Mouse (Mus musculus): Measurements from ENCODE around the gene Terb2.

The Terb2 gene

GRCm38 (mm10) chr2:122186106-122186505, at the start of gene Terb2, which contains the start of gene Patl2:
Terb2 (plus strand) TSS chr2:122186272.
Patl2 (minus strand) TSS chr2:122186189.
- no peak for DNase-seq (ENCODE audit: low read depth, low spot score)

- no peak for DNase-seq (ENCODE audit: low read depth, low spot score)
Measured at GRCm38 (mm10) chr2:122137839-122138465, 48.1 kb upstream of the Terb2 start.

GRCm38 (mm10) chr2:122140815-122141214, 45.3 kb upstream of the Terb2 start:
- no peak for DNase-seq (ENCODE audit: low read depth, low spot score)

GRCm38 (mm10) chr2:122141332-122141967, 44.6 kb upstream of the Terb2 start:
- no peak for DNase-seq (ENCODE audit: low read depth, low spot score)

- DNase-seq (ENCODE audit: low read depth, low spot score), result no peak
Measured at GRCm38 (mm10) chr2:122143111-122143510, 43.0 kb upstream of the Terb2 start.

GRCm38 (mm10) chr2:122145756-122146155, 40.3 kb upstream of the Terb2 start:
- DNase-seq (ENCODE audit: low read depth, low spot score), result no peak

- no peak for DNase-seq (ENCODE audit: low read depth, low spot score)
Measured at GRCm38 (mm10) chr2:122146687-122147086, 39.4 kb upstream of the Terb2 start.

- peak; percentile 81 for DNase-seq (ENCODE audit: low read depth, low spot score)
Measured at GRCm38 (mm10) chr2:122147508-122148241, 38.4 kb upstream of the Terb2 start, which contains the start of gene B2m. B2m (plus strand) TSS chr2:122147686.

GRCm38 (mm10) chr2:122148242-122148917, 37.7 kb upstream of the Terb2 start:
- DNase-seq (ENCODE audit: low read depth, low spot score), result no peak

GRCm38 (mm10) chr2:122149316-122149715, 36.8 kb upstream of the Terb2 start:
- no peak for DNase-seq (ENCODE audit: low read depth, low spot score)

GRCm38 (mm10) chr2:122149716-122150115, 36.4 kb upstream of the Terb2 start:
- no peak for DNase-seq (ENCODE audit: low read depth, low spot score)

GRCm38 (mm10) chr2:122151221-122151620, 34.9 kb upstream of the Terb2 start:
- no peak for DNase-seq (ENCODE audit: low read depth, low spot score)

GRCm38 (mm10) chr2:122152850-122153249, 33.2 kb upstream of the Terb2 start:
- no peak for DNase-seq (ENCODE audit: low read depth, low spot score)

- no peak for DNase-seq (ENCODE audit: low read depth, low spot score)
Measured at GRCm38 (mm10) chr2:122153681-122154365, 32.2 kb upstream of the Terb2 start.

GRCm38 (mm10) chr2:122154479-122154878, 31.6 kb upstream of the Terb2 start:
- DNase-seq (ENCODE audit: low read depth, low spot score), result no peak

GRCm38 (mm10) chr2:122155292-122155691, 30.8 kb upstream of the Terb2 start:
- DNase-seq (ENCODE audit: low read depth, low spot score), result no peak

GRCm38 (mm10) chr2:122156051-122156700, 29.9 kb upstream of the Terb2 start:
- DNase-seq (ENCODE audit: low read depth, low spot score), result no peak

GRCm38 (mm10) chr2:122157561-122157960, 28.5 kb upstream of the Terb2 start:
- no peak for DNase-seq (ENCODE audit: low read depth, low spot score)

- no peak for DNase-seq (ENCODE audit: low read depth, low spot score)
Measured at GRCm38 (mm10) chr2:122158362-122158802, 27.7 kb upstream of the Terb2 start.

GRCm38 (mm10) chr2:122159667-122160066, 26.4 kb upstream of the Terb2 start:
- no peak for DNase-seq (ENCODE audit: low read depth, low spot score)

GRCm38 (mm10) chr2:122160680-122161079, 25.4 kb upstream of the Terb2 start, which contains the start of gene Trim69:
Trim69 (plus strand) TSS chr2:122160700.
- DNase-seq (ENCODE audit: low read depth, low spot score), result peak; percentile 48

Measured in retina, postnatal 7 days (tissue).